Mouse (Mus musculus) kidney, adult 2 months (tissue): Measurements from ENCODE around the gene Slco4a1.

Experiments
- CTCF ChIP-seq: fragments of 200-500 bp; conservative IDR thresholded peaks from 2 replicates; pipeline ENCODE4 v1.5.1; 2011; ENCODE audit warnings: low read depth, mild to moderate bottlenecking, control low read depth, low read length, moderate library complexity, mixed read lengths; ENCODE audit not compliant: insufficient read depth, insufficient read length
- POLR2A ChIP-seq: fragments of 200-500 bp; IDR thresholded peaks from one replicate; pipeline ENCODE4 v1.6.1; 2011; ENCODE audit warnings: low read depth, low read length, control low read depth

GRCm38 (mm10) chr2:180442061-180442460 lies 14.0 kb upstream of the Slco4a1 start:
- TF ChIP-seq POLR2A, result no peak
- TF ChIP-seq CTCF, result no peak
